In the genomic region with DNA sequence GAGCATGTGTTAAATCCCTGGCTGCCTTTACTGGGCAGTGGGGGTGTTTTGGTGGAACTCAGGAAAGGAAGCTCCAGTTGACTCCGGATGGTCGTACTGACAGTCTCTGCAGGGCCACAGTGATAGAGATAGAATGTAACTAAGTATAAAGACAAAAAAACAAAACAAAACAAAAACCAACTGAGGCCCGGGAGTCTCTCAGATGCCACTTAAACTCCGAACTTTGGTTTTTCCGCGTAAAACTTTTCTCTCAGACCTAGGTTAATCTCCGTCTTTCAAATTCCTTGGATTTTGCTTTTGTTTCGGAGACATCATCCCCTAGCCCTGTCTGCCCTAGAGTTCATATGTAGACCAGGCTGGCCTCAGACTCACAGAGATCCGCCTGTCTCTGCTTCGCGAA, we compare ENCODE assay signal across 8 mouse cellular contexts. TPM values are rescaled to one million over a fixed set of nuclear protein-coding genes. Genes with fewer than 3 reads are reported as not detected.
DNase-seq lines count a peak whose midpoint lies in the region; ATAC-seq and TF ChIP-seq lines count a peak whose summit lies in the region.

No protein-coding gene starts in this region.

- TF ChIP-seq CTCF in cortical plate, adult 2 months (IDR thresholded peaks at IDR 0.05; ENCODE audit: extremely low read depth, insufficient read depth, low read length) = no peak

- ATAC-seq in kidney, embryonic 15.5 days (replicated peaks; ENCODE audit: low FRiP score) = no peak
- ATAC-seq in hindbrain, embryonic 14.5 days (ENCODE audit: low FRiP score) = no peak
- no peak for ATAC-seq in midbrain, embryonic 14.5 days (ENCODE audit: low FRiP score, low TSS enrichment)
- no peak for ATAC-seq in CD4-positive, CD25-positive, alpha-beta regulatory T cell, adult 4 months
- ATAC-seq in frontal cortex, adult (ENCODE audit: low TSS enrichment) = no peak

- H3K9ac ChIP-seq in kidney, embryonic 15.5 days = peak overlapping the region; percentile 87
- peak overlapping the region; percentile 78 for H3K9ac ChIP-seq in hindbrain, embryonic 14.5 days
- H3K9ac ChIP-seq in midbrain, embryonic 14.5 days (replicated peaks; ENCODE audit: low read length) = peak overlapping the region; percentile 73; the same call in 1 of the 2 replicates

- H3K4me3 ChIP-seq in kidney, embryonic 15.5 days (replicated peaks) = peak overlapping the region; percentile 89
- H3K4me3 ChIP-seq in cortical plate, adult 2 months (ENCODE audit: insufficient read depth, low read length) = peak overlapping the region; percentile 77
- peak overlapping the region; percentile 77 for H3K4me3 ChIP-seq in hindbrain, embryonic 14.5 days (replicated peaks; ENCODE audit: low read length)
- peak overlapping the region; percentile 81 for H3K4me3 ChIP-seq in midbrain, embryonic 14.5 days (replicated peaks; ENCODE audit: low read depth, low read length)

- H3K36me3 ChIP-seq in kidney, embryonic 15.5 days = peaks cover 16% of the 10 kb centered on the region
- no peaks in the 10 kb centered on the region for H3K36me3 ChIP-seq in hindbrain, embryonic 14.5 days (replicated peaks; ENCODE audit: control insufficient read depth, insufficient read depth)
- no peaks in the 10 kb centered on the region for H3K36me3 ChIP-seq in midbrain, embryonic 14.5 days (ENCODE audit: control insufficient read depth, insufficient read depth, low read length)

- H3K4me2 ChIP-seq in kidney, embryonic 15.5 days = peak overlapping the region; percentile 76
- H3K4me2 ChIP-seq in hindbrain, embryonic 14.5 days (replicated peaks) = peak overlapping the region; percentile 86
- peak overlapping the region; percentile 82 for H3K4me2 ChIP-seq in midbrain, embryonic 14.5 days (ENCODE audit: low read length)

- WGBS in kidney, embryonic 15.5 days = 13% methylated on average over 11 of the region's 11 CpGs
- WGBS in hindbrain, embryonic 14.5 days = 7% methylated on average over 11 of the region's 11 CpGs
- WGBS in midbrain, embryonic 14.5 days = 4% methylated on average over 11 of the region's 11 CpGs

- H3K4me1 ChIP-seq in kidney, embryonic 15.5 days = peaks cover 66% of the 10 kb centered on the region
- 0 out of 2 replicates have a peak, but pooled peaks cover 2% of the 10 kb centered on the region for H3K4me1 ChIP-seq in cortical plate, adult 2 months (ENCODE audit: control insufficient read depth, insufficient read depth, low read length)
- peaks cover 14% of the 10 kb centered on the region for H3K4me1 ChIP-seq in hindbrain, embryonic 14.5 days (replicated peaks; ENCODE audit: control insufficient read depth, insufficient read depth, low read length)
- H3K4me1 ChIP-seq in midbrain, embryonic 14.5 days (ENCODE audit: control insufficient read depth, insufficient read depth, low read length) = peaks cover 14% of the 10 kb centered on the region

- H3K27me3 ChIP-seq in kidney, embryonic 15.5 days = no peaks in the 10 kb centered on the region
- no peaks in the 10 kb centered on the region; the same call in 1 of the 2 replicates for H3K27me3 ChIP-seq in hindbrain, embryonic 14.5 days (ENCODE audit: control insufficient read depth, insufficient read depth, low read length)
- H3K27me3 ChIP-seq in midbrain, embryonic 14.5 days (ENCODE audit: control insufficient read depth, insufficient read depth, low read length) = no peaks in the 10 kb centered on the region

- no peak for TF ChIP-seq POLR2A in cortical plate, adult 2 months (IDR thresholded peaks at IDR 0.05; ENCODE audit: extremely low read depth, insufficient read depth, low read length)

- H3K27ac ChIP-seq in kidney, embryonic 15.5 days = peak overlapping the region; percentile 99
- H3K27ac ChIP-seq in cortical plate, adult 2 months (ENCODE audit: insufficient read depth, low read length) = peak overlapping the region; percentile 78
- peak overlapping the region; percentile 88 for H3K27ac ChIP-seq in hindbrain, embryonic 14.5 days
- H3K27ac ChIP-seq in midbrain, embryonic 14.5 days (replicated peaks; ENCODE audit: low read depth, low read length) = no peak overlapping the region

- no peaks in the 10 kb centered on the region for H3K9me3 ChIP-seq in kidney, embryonic 15.5 days (replicated peaks)
- no peaks in the 10 kb centered on the region for H3K9me3 ChIP-seq in hindbrain, embryonic 14.5 days (ENCODE audit: control insufficient read depth, low read length)
- H3K9me3 ChIP-seq in midbrain, embryonic 14.5 days (ENCODE audit: control insufficient read depth, low read length) = no peaks in the 10 kb centered on the region

- no peak for DNase-seq in kidney, adult 9 months
- DNase-seq in hindbrain, embryonic 14.5 days (ENCODE audit: low spot score) = no peak
- DNase-seq in midbrain, embryonic 14.5 days = no peak
- no peak for DNase-seq in left cerebral cortex, adult 11 months (ENCODE audit: low spot score)

RNA-seq across cellular contexts. Expression of gene Slc2a1, which starts 1.1 kb away (rescaled TPM):
- polyA plus RNA-seq in kidney, embryonic 15.5 days (2015; fragmentation: Nextera tagmentation; extraction: Ambion mirVana) = 78.5 and 91.6 TPM in 2 replicates
- 112 and 125 TPM in 2 replicates for polyA plus RNA-seq in cortical plate, adult 2 months (2012; rRNA removed)
- polyA plus RNA-seq in hindbrain, embryonic 14.5 days (2014; fragmentation: Nextera tagmentation; extraction: Ambion mirVana) = 86.5 and 92.1 TPM in 2 replicates
- 61.3 and 94.4 TPM in 2 replicates for polyA plus RNA-seq in midbrain, embryonic 14.5 days (2014; fragmentation: Nextera tagmentation; extraction: Ambion mirVana)
- 10 to 100 TPM; 33.8 to 49.9 TPM for polyA plus RNA-seq in CD4-positive, CD25-positive, alpha-beta regulatory T cell, adult 4 months (2017; shearing (Covaris generic))
